Comparison of ENCODE assay signal across 13 mouse cellular contexts in the genomic region with DNA sequence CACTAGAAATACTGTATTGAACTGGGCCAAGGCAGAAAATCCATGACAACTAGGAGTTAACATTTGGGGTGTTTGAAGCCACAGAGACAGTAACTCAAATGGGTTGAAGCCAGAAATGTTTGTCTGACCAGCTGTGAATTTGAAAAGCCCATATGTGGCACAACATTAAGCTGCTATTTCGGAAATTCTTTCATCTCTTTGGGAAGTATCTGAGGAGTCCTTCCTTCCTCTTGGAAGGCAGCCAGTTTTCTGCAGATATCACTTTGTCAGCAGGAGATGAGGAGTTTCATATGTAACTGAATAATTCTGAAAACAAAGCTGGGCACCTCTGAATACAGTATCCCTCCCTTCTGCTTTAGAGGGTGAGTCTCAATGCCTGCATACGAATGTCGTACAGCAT.
DNase-seq lines count a peak whose midpoint lies in the region; ATAC-seq lines count a peak whose summit lies in the region.
"Had no signal": no experiment of that assay in that cellular context is flagged by ENCODE, and none has a peak within 500 bp of the region (broad histone marks: within the 10 kb centered on the region; RNA-seq: fewer than 3 reads in every experiment).

No protein-coding gene starts in this region.

- H3K27me3 ChIP-seq in midbrain, embryonic 16.5 days (ENCODE audit: control insufficient read depth, insufficient read depth, low read depth, low read length) = no peaks in the 10 kb centered on the region
- H3K27me3 ChIP-seq: neural tube, embryonic 12.5 days had no signal

- H3K27ac ChIP-seq in midbrain, embryonic 16.5 days (ENCODE audit: low read length) = no peak overlapping the region
- H3K27ac ChIP-seq: liver, embryonic 14.5 days; midbrain, embryonic 12.5 days; neural tube, embryonic 12.5 days had no signal

- no peaks in the 10 kb centered on the region for H3K36me3 ChIP-seq in midbrain, embryonic 16.5 days (ENCODE audit: control insufficient read depth, insufficient read depth, low read length)
- H3K36me3 ChIP-seq: midbrain, embryonic 12.5 days; neural tube, embryonic 12.5 days had no signal

- no peak overlapping the region for H3K4me3 ChIP-seq in midbrain, embryonic 16.5 days (ENCODE audit: low read depth, low read length)
- H3K4me3 ChIP-seq: midbrain, embryonic 12.5 days; neural tube, embryonic 12.5 days had no signal

- H3K9ac ChIP-seq in midbrain, embryonic 16.5 days (ENCODE audit: low read depth, low read length) = no peak overlapping the region
- H3K9ac ChIP-seq: liver, embryonic 14.5 days; midbrain, embryonic 12.5 days; neural tube, embryonic 12.5 days had no signal

- no peak overlapping the region for H3K4me2 ChIP-seq in midbrain, embryonic 16.5 days (ENCODE audit: low read length)
- H3K4me2 ChIP-seq: midbrain, embryonic 12.5 days; neural tube, embryonic 12.5 days had no signal

- no peaks in the 10 kb centered on the region for H3K4me1 ChIP-seq in midbrain, embryonic 16.5 days (ENCODE audit: control insufficient read depth, insufficient read depth, low read length)
- H3K4me1 ChIP-seq: neural tube, embryonic 12.5 days had no signal

- no peaks in the 10 kb centered on the region; the same call in 1 of the 2 replicates for H3K9me3 ChIP-seq in midbrain, embryonic 16.5 days (replicated peaks; ENCODE audit: control insufficient read depth, low read length, poor library complexity, severe bottlenecking)

- DNase-seq in frontal cortex, adult 2 months (ENCODE audit: extremely low spot score in 1 of 2, low spot score in 1 of 2) = peak; percentile 38 to 64
- no peak for DNase-seq in frontal cortex, postnatal 14 days (ENCODE audit: low spot score in 2 of 2)
- peak; percentile 43 to 78 for DNase-seq in layer of hippocampus, adult 18-20 months (ENCODE audit: low spot score in 2 of 2)
- DNase-seq in layer of hippocampus, postnatal 10 days (ENCODE audit: low spot score in 2 of 2) = no peak
- peak; percentile 35 for DNase-seq in MEL-GATA-1-ER (ENCODE audit: extremely low read depth, low read depth)
- peak; percentile 37 for DNase-seq in layer of hippocampus, adult 9-10 months (ENCODE audit: low spot score)
- DNase-seq: adrenal gland, adult 2 months had no signal

- ATAC-seq in erythroid progenitor cell, adult 5-6 weeks (replicated peaks; ENCODE audit: low FRiP score, poor library complexity, severe bottlenecking) = no peak
- no peak for ATAC-seq in midbrain, embryonic 16.5 days
- ATAC-seq: inflammation-experienced regulatory T-cells, adult 6 months had no signal

- 89% methylated on average over 3 of the region's 3 CpGs for WGBS in midbrain, embryonic 16.5 days

Comparison
In these comparisons a context has a peak if more than half of its experiments do, and no peak if none do; other contexts are left out.
1. DNase-seq: peak in frontal cortex, adult 2 months (2 of 2), layer of hippocampus, adult 18-20 months (2 of 2), MEL-GATA-1-ER (single experiment) and layer of hippocampus, adult 9-10 months (single experiment); none in frontal cortex, postnatal 14 days (0 of 2) and layer of hippocampus, postnatal 10 days (0 of 2).